Mouse (Mus musculus): Measurements from ENCODE around the gene BC051142.

DNA sequence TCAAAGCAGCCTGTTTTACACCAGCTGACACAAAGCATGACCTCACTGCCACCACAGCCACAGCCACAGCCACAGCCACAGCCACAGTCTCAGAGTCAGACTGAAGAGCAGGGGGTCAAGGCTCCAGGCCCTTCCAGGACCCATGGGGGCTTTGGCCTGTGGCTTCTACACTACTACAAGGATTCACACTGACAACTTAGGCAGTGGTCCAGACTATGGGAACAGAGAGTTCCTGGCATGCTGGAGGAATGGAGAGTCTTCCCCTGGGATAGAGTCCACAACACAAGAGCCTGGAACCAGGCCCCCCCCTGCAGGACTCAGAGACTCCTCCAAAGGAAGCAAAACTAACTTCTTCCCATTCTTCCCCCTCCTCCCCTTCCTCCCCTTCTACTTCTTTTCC is 109.0 kb downstream of the BC051142 start:
- TF ChIP-seq CTCF (IDR thresholded peaks at IDR 0.05; ENCODE audit: extremely low read depth, insufficient read depth, low read length) (no peak), POLR2A (IDR thresholded peaks at IDR 0.05; ENCODE audit: extremely low read depth, insufficient read depth, low read length) (no peak)
